Mouse (Mus musculus) ES-E14 (cell line): ENCODE data around the gene Psmb7.

Source experiments
- HCFC1 ChIP-seq: IDR thresholded peaks from 2 replicates; pipeline ENCODE4 v1.6.1; 2012; ENCODE audit warnings: low read length, inconsistent platforms, borderline replicate concordance; ENCODE audit not compliant: insufficient read depth
- ZC3H11A ChIP-seq: IDR thresholded peaks from 2 replicates; pipeline ENCODE4 v1.6.1; 2012; ENCODE audit warnings: low read depth, mild to moderate bottlenecking, inconsistent platforms, low read length, borderline replicate concordance
- ZNF384 ChIP-seq: IDR thresholded peaks from 2 replicates; pipeline ENCODE4 v1.6.1; 2012; ENCODE audit warnings: low read depth, low read length, inconsistent platforms

DNA sequence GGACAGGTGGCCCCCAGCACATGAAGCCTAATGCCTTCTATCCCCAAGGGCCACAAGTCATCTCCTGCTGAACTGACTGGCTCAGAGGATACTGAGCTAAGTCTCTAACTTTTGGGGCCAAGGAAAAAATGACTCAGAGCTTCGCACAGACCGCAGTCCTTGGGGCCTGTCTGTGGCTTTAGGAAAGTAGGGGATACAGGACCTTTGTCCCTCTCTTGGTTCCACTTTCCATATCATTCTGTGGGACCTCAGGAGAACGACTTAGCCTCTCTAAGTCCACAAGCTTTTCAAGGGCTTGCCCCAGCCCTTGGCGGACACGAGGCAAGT lies 9.4 kb upstream of the Psmb7 start:
- TF ChIP-seq ZNF384 (no peak), HCFC1 (no peak), ZC3H11A (no peak)
